Mouse (Mus musculus) cerebellum, adult 2 months (tissue): ENCODE results near the gene Ep300. TPM values are rescaled to one million over a fixed set of nuclear protein-coding genes. Genes with fewer than 3 reads are reported as not detected.
A peak's percentile ranks its signal among the peaks of the same experiment; 100 is the strongest.

ENCODE experiments used
- DNase-seq, 2 experiments: peaks; one replicate each; pipeline ENCODE4 v3.0.0; 2021
- H3K27ac ChIP-seq: fragments of 200-500 bp; 2 replicates; pipeline ENCODE4 v1.5.1; 2012; ENCODE audit warnings: low read length, control low read depth, inconsistent platforms; ENCODE audit not compliant: insufficient read depth
- H3K27me3 ChIP-seq: fragments of 200-500 bp; 2 replicates; pipeline ENCODE4 v1.6.1; 2012; ENCODE audit warnings: inconsistent platforms, mild to moderate bottlenecking, low read length, moderate library complexity; ENCODE audit not compliant: control insufficient read depth, insufficient read depth
- H3K4me1 ChIP-seq: fragments of 200-500 bp; 2 replicates; pipeline ENCODE4 v1.6.1; 2011; ENCODE audit warnings: low read length; ENCODE audit not compliant: control insufficient read depth, insufficient read depth
- H3K4me3 ChIP-seq: fragments of 200-500 bp; replicated peaks from 2 replicates; pipeline ENCODE3; 2011; ENCODE audit warnings: mild to moderate bottlenecking, low read depth, low read length, control low read depth; ENCODE audit not compliant: insufficient read depth
- CTCF ChIP-seq: fragments of 200-500 bp; IDR thresholded peaks from 2 replicates; pipeline ENCODE4 v1.5.1; 2011; ENCODE audit warnings: low read depth, mild to moderate bottlenecking, control low read depth, low read length, moderate library complexity, borderline replicate concordance; ENCODE audit not compliant: insufficient read depth
- POLR2A ChIP-seq: fragments of 200-500 bp; IDR thresholded peaks from 2 replicates; pipeline ENCODE4 v1.6.1; 2011; ENCODE audit warnings: low read length, control low read depth, borderline replicate concordance; ENCODE audit not compliant: insufficient read depth
- WGBS: fragments of 180-500 bp; shearing (Covaris S2); methylation state at CpG from one replicate; pipeline ENCODE4 v1.1.7; 2018; 5-methylcytosine and 5-hydroxymethylcytosine counted together
- polyA plus RNA-seq: library from polyadenylated mRNA; depleted of rRNA; stranded (reverse); fragments of >200 nt; gene quantifications from 2 replicates; pipeline ENCODE4 v1.2.3, GENCODE M21; 2012; rRNA removed

The Ep300 gene
- 39.3 and 42.0 TPM in 2 replicates for polyA plus RNA-seq

- Histone ChIP-seq H3K4me3 (peak within 1 kb of the TSS; percentile 83), H3K4me1 (no peaks in the 10 kb centered on the region), H3K27me3 (no peaks in the 10 kb centered on the region), H3K27ac (peak within 1 kb of the TSS; percentile 99)
- peak; percentile 94 to 97 for DNase-seq
- 1% methylated on average over 57 of the region's 68 CpGs for WGBS
- TF ChIP-seq CTCF: no peak
- peak; percentile 55 for TF ChIP-seq POLR2A
Measured at GRCm38 (mm10) chr15:81584913-81585745, at the start of gene Ep300. Gene Ep300 (plus strand): TSS chr15:81585351.

GRCm38 (mm10) chr15:81535881-81536351 is 49.2 kb upstream of the Ep300 start:
- no peak for TF ChIP-seq POLR2A
- TF ChIP-seq CTCF: no peak
- Histone ChIP-seq H3K4me1 (no peaks in the 10 kb centered on the region), H3K27ac (no peak overlapping the region), H3K27me3 (no peaks in the 10 kb centered on the region), H3K4me3 (no peak overlapping the region)
- WGBS: 18% methylated on average over 9 of the region's 9 CpGs
- DNase-seq: no peak

GRCm38 (mm10) chr15:81538149-81538548 is 47.0 kb upstream of the Ep300 start:
- WGBS: 80% methylated on average over 4 of the region's 4 CpGs
- TF ChIP-seq POLR2A (no peak), CTCF (no peak)

GRCm38 (mm10) chr15:81539560-81539959 is 45.6 kb upstream of the Ep300 start:
- DNase-seq: no peak
- Histone ChIP-seq H3K4me3 (no peak overlapping the region), H3K27ac (no peak overlapping the region), H3K4me1 (no peaks in the 10 kb centered on the region), H3K27me3 (no peaks in the 10 kb centered on the region)
- TF ChIP-seq POLR2A: no peak
- no peak for TF ChIP-seq CTCF
- 79% methylated on average over 2 of the region's 2 CpGs for WGBS

More at GRCm38 (mm10) chr15:81538149-81538548, 47.0 kb upstream of the Ep300 start:
- no peak for DNase-seq
- Histone ChIP-seq H3K27ac (no peak overlapping the region), H3K4me3 (no peak overlapping the region), H3K4me1 (no peaks in the 10 kb centered on the region), H3K27me3 (no peaks in the 10 kb centered on the region)

GRCm38 (mm10) chr15:81544916-81545315 is 40.2 kb upstream of the Ep300 start:
- H3K27ac ChIP-seq: no peak overlapping the region
- no peaks in the 10 kb centered on the region for H3K27me3 ChIP-seq
- no peak for DNase-seq
- TF ChIP-seq CTCF: no peak
- TF ChIP-seq POLR2A: no peak
- H3K4me3 ChIP-seq: no peak overlapping the region
- WGBS: 94% methylated on average over 2 of the region's 2 CpGs
- no peaks in the 10 kb centered on the region for H3K4me1 ChIP-seq

- Histone ChIP-seq H3K27me3 (no peaks in the 10 kb centered on the region), H3K27ac (no peak overlapping the region), H3K4me3 (no peak overlapping the region), H3K4me1 (no peaks in the 10 kb centered on the region)
- DNase-seq: no peak
- 79% methylated on average over 5 of the region's 5 CpGs for WGBS
- no peak for TF ChIP-seq CTCF
- no peak for TF ChIP-seq POLR2A
Measured at GRCm38 (mm10) chr15:81545387-81546176, 39.6 kb upstream of the Ep300 start.

GRCm38 (mm10) chr15:81553455-81553854 is 31.7 kb upstream of the Ep300 start:
- Histone ChIP-seq H3K4me1 (no peaks in the 10 kb centered on the region), H3K27me3 (no peaks in the 10 kb centered on the region), H3K27ac (no peak overlapping the region), H3K4me3 (no peak overlapping the region)
- DNase-seq: no peak
- TF ChIP-seq POLR2A: no peak
- TF ChIP-seq CTCF: no peak
- 100% methylated on average over 1 of the region's 1 CpGs for WGBS
